Mouse (Mus musculus) Patski (cell line): ENCODE measurements around the gene Tmsb10. TPM values are rescaled to one million over a fixed set of nuclear protein-coding genes. Genes with fewer than 3 reads are reported as not detected.

ENCODE experiments used
- ATAC-seq: fragments of 100-300 bp; one replicate; pipeline ENCODE4 v1.8.0; 2021
- CTCF ChIA-PET: fragments of 350-600 bp; sonication (Branson Sonifier 250); formaldehyde crosslinking; loops from one replicate; lab custom pipeline; 2022; ENCODE audit warnings: inconsistent platforms; lab: Charles Lee
- POLR2A ChIA-PET: fragments of 350-600 bp; sonication (Branson Sonifier 250); formaldehyde crosslinking; loops from one replicate; lab custom pipeline; 2022; ENCODE audit warnings: antibody characterized with exemption, inconsistent platforms; lab: Charles Lee
- DNase-seq: peaks from one replicate; pipeline ENCODE4 v3.0.0-alpha.2; 2011; ENCODE audit warnings: low read depth, low spot score
- H3K27me3 ChIP-seq: fragments of 371-371 bp; one replicate; pipeline ENCODE4 v1.5.1; 2021
- CTCF ChIP-seq: fragments of 100-300 bp; IDR thresholded peaks from one replicate; pipeline ENCODE4 v1.5.1; 2021
- in situ Hi-C: fragments of 300-500 bp; cut with MboI; formaldehyde crosslinking; loops from 3 replicates; pipeline ENCODE4 v1.11.1; 2018; ENCODE audit warnings: low pct_unique_long_range_greater_than_20kb, mixed read lengths
- polyA plus RNA-seq: library from polyadenylated mRNA; unstranded; gene quantifications from one replicate; pipeline ENCODE4 v1.2.3, GENCODE M21; 2021

The Tmsb10 gene
- polyA plus RNA-seq, 1 experiment from 2014 or later, result 350 TPM

GRCm38 (mm10) chr6:72957093-72957435 lies 1.5 kb downstream of the Tmsb10 start:
- in situ Hi-C loops, result no loop called here
- POLR2A ChIA-PET, result no interaction called here
- ATAC-seq, result no peak
- no peak for TF ChIP-seq CTCF
- CTCF ChIA-PET, result interaction anchor here (1.5 to 4.6 kb wide), 2 partner anchors 17 to 52 kb away, joined by 3 to 12 read pairs; no protein-coding TSS in a partner anchor
- DNase-seq, result no peak
- H3K27me3 ChIP-seq, result no peaks in the 10 kb centered on the region

GRCm38 (mm10) chr6:72956199-72957092 lies 2.1 kb downstream of the Tmsb10 start:
- in situ Hi-C loops, result no loop called here
- CTCF ChIA-PET, result interaction anchor here (1.0 to 4.6 kb wide), 3 partner anchors 16 to 53 kb away, joined by 3 to 12 read pairs (median 3); no protein-coding TSS in a partner anchor
- DNase-seq (no peak), ATAC-seq (no peak)
- POLR2A ChIA-PET, result no interaction called here
- TF ChIP-seq CTCF, result no peak
- no peaks in the 10 kb centered on the region for H3K27me3 ChIP-seq

GRCm38 (mm10) chr6:72955517-72956198 lies 2.9 kb downstream of the Tmsb10 start:
- ATAC-seq, result no peak
- ChIA-PET CTCF (interaction anchor here (1.0 to 4.6 kb wide), 2 partner anchors 16 to 21 kb away, joined by 3 to 12 read pairs; no protein-coding TSS in a partner anchor), POLR2A (no interaction called here)
- no peaks in the 10 kb centered on the region for H3K27me3 ChIP-seq
- no peak for DNase-seq
- no peak for TF ChIP-seq CTCF
- in situ Hi-C loops, result no loop called here

GRCm38 (mm10) chr6:72954786-72955185 lies 3.8 kb downstream of the Tmsb10 start:
- DNase-seq, result no peak
- ATAC-seq, result no peak
- CTCF ChIA-PET, result interaction anchor here (1.2 to 4.6 kb wide), 2 partner anchors 15 to 46 kb away, joined by 3 to 12 read pairs; no protein-coding TSS in a partner anchor
- POLR2A ChIA-PET, result no interaction called here
- TF ChIP-seq CTCF, result no peak
- in situ Hi-C loops, result no loop called here
- no peaks in the 10 kb centered on the region for H3K27me3 ChIP-seq

- ATAC-seq, result no peak
- ChIA-PET CTCF (no interaction called here), POLR2A (no interaction called here)
- no peak for DNase-seq
- in situ Hi-C loops, result no loop called here
- H3K27me3 ChIP-seq, result no peaks in the 10 kb centered on the region
- no peak for TF ChIP-seq CTCF
Measured at GRCm38 (mm10) chr6:72952967-72953366, 5.6 kb downstream of the Tmsb10 start.

GRCm38 (mm10) chr6:72952221-72952620 lies 6.3 kb downstream of the Tmsb10 start:
- in situ Hi-C loops, result no loop called here
- ChIA-PET CTCF (no interaction called here), POLR2A (no interaction called here)
- H3K27me3 ChIP-seq, result no peaks in the 10 kb centered on the region
- DNase-seq (no peak), ATAC-seq (no peak)
- TF ChIP-seq CTCF, result no peak

GRCm38 (mm10) chr6:72949161-72949756 lies 9.3 kb downstream of the Tmsb10 start:
- in situ Hi-C loops, result no loop called here
- H3K27me3 ChIP-seq, result no peaks in the 10 kb centered on the region
- DNase-seq (no peak), ATAC-seq (no peak)
- CTCF ChIA-PET, result interaction anchor here (2.8 kb wide), 1 partner anchor 9 kb away, joined by 11 read pairs; no protein-coding TSS in a partner anchor
- POLR2A ChIA-PET, result no interaction called here
- no peak for TF ChIP-seq CTCF

- POLR2A ChIA-PET, result no interaction called here
- CTCF ChIA-PET, result interaction anchor here (1.1 to 2.8 kb wide), 2 partner anchors 8 to 11 kb away, joined by 4 to 11 read pairs; no protein-coding TSS in a partner anchor
- TF ChIP-seq CTCF, result no peak
- H3K27me3 ChIP-seq, result no peaks in the 10 kb centered on the region
- DNase-seq (no peak), ATAC-seq (no peak)
- in situ Hi-C loops, result no loop called here
Measured at GRCm38 (mm10) chr6:72948392-72948791, 10.2 kb downstream of the Tmsb10 start.

GRCm38 (mm10) chr6:72947960-72948359 lies 10.6 kb downstream of the Tmsb10 start:
- ATAC-seq (no peak), DNase-seq (no peak)
- in situ Hi-C loops, result no loop called here
- ChIA-PET POLR2A (no interaction called here), CTCF (interaction anchor here (1.1 to 2.8 kb wide), 2 partner anchors 8 to 10 kb away, joined by 4 to 11 read pairs; no protein-coding TSS in a partner anchor)
- no peak for TF ChIP-seq CTCF
- no peaks in the 10 kb centered on the region for H3K27me3 ChIP-seq

- POLR2A ChIA-PET, result no interaction called here
- H3K27me3 ChIP-seq, result no peaks in the 10 kb centered on the region
- CTCF ChIA-PET, result interaction anchor here (0.8 to 2.4 kb wide), 13 partner anchors 9 to 290 kb away, joined by 3 to 12 read pairs (median 5); partner anchors contain the start of gene Tmsb10
- ATAC-seq, result no peak
- DNase-seq, result no peak
- TF ChIP-seq CTCF, result peak; percentile 86
- in situ Hi-C loops, result loop anchor here (5.0 kb wide), 3 partner anchors 77 to 287 kb away; no protein-coding TSS in a partner anchor
Measured at GRCm38 (mm10) chr6:72940493-72940892, 18.1 kb downstream of the Tmsb10 start.
